Mouse (Mus musculus) mouse trophoblast stem cell (cell line): ENCODE measurements at regions not wholly inside any gene's neighbourhood (a gene's known extent, or its start where the extent isn't known, plus 50 kb on each side); places are given as distances from the start of the nearest gene placed in this dataset.

Experiments
- in situ Hi-C, 2 experiments: fragments of 300-500 bp; cut with MseI, MboI; formaldehyde crosslinking; loops; 2 replicates in 1 of 2; 3 replicates in 1 of 2; pipeline ENCODE4 v1.15.1; 2025

GRCm38 (mm10) chr10:17260154-17260553, 462.9 kb upstream of the Cited2 start:
- in situ Hi-C loops = no loop called here

GRCm38 (mm10) chr10:17260615-17261014, 462.4 kb upstream of the Cited2 start:
- in situ Hi-C loops = no loop called here

- in situ Hi-C loops = no loop called here
Observed at GRCm38 (mm10) chr10:17261192-17261824, 461.7 kb upstream of the Cited2 start.

- in situ Hi-C loops = no loop called here
Observed at GRCm38 (mm10) chr10:17261825-17262205, 461.2 kb upstream of the Cited2 start.

- in situ Hi-C loops = no loop called here
Observed at GRCm38 (mm10) chr10:17272646-17273045, 450.4 kb upstream of the Cited2 start.

DNA sequence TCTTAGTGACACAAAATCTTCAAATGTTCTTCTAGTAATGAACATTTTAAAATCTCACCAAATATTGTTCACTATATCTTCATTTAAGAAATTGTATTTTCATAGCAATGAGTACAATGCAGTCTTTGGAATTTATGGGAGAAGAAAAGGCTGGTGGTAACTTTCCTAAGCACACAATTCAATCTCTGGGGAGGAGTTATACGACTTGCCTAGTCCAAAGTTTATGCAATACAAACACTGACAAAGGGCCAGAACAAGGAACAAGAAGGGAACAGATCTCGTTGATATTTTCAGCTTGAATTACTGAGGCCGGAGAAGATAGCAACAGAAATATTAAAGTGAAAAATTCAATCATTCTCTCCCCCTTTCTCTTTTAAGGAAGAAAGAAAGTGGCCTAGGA, 449.2 kb upstream of the Cited2 start:
- in situ Hi-C loops = no loop called here

GRCm38 (mm10) chr10:17275214-17275613, 447.8 kb upstream of the Cited2 start:
- in situ Hi-C loops = no loop called here

- in situ Hi-C loops = no loop called here
Observed at GRCm38 (mm10) chr10:17277911-17278310, 445.1 kb upstream of the Cited2 start.

GRCm38 (mm10) chr10:17284858-17285257, 438.2 kb upstream of the Cited2 start:
- in situ Hi-C loops = no loop called here

DNA sequence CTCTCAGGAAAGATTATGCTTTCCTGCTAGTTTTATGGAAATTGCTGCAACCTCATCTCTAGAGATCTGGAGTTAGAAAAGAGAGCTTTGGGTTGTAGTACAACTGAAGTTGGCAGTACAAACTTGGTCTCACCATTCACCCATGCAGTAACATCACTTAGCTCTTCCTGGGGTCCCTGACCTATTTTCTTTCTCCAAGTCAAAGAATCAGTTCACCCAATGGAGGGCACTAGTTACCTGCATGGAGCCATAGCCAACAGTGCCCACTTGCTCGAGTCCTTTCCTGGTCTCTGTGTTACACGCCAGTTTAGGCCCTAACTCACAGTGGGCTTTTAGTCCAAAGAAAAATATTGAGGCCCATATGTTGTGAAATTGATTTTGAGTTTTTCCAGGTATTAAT, 435.9 kb upstream of the Cited2 start:
- in situ Hi-C loops = no loop called here

GRCm38 (mm10) chr10:17288231-17288630, 434.8 kb upstream of the Cited2 start:
- in situ Hi-C loops = no loop called here

GRCm38 (mm10) chr10:17292331-17292730, 430.7 kb upstream of the Cited2 start:
- in situ Hi-C loops = no loop called here

DNA sequence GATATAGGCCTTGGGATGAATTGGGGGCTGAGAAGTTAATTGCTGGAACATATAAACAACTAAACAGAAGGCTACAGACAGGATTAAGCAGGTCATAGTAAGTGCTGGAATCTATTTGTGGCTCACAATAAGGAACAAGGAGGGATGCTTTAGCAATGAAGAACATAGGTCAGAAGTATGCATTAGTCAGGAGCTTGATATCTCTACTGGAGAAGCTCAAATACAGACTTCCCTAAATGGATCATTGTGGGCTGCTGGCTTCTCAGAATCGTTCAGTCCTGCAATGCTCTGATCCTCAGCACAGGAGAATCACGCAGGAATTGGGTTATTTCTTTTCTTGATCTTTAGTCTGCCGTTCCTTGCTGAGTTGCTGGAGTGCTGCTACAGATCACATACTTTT, 428.6 kb upstream of the Cited2 start:
- in situ Hi-C loops = no loop called here

DNA sequence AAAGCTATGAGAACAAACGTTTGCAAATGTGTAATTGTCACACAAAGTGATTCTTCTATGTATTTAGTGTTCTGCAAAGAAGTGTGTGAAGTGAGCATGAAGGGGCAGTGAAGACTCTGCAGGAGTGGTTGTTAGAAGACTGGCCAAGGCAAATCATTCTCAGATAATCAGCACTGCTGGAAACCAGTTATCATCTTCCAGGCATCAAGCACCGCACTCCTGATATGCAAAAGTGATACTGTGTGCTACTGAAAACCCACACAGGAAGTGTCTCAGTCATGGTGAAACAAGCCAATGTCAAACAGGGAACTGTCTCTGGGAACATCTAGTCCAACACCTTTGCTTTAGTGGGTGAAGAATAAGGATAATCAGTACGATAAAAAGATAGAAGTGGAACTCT, 427.9 kb upstream of the Cited2 start:
- in situ Hi-C loops = no loop called here

DNA sequence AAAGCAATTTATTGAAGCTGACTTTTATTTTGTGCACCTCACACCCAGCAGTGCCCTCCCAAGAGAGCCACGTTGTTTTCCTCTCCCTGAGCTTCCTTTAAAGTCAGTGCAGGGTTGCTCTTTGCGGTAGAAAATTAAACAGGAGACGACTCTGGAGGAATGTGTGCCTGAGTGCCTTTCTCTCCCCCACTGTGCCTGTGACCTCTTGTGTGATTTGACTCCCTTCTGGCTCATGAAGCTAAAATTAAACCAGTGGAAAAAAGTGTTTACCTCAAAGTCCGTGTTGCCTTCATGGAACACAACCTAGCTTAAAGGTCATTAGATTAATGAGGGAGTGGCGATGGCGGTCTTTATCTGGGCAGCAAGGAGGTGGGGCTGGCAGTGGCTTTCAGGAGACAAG, 423.4 kb upstream of the Cited2 start:
- in situ Hi-C loops = no loop called here

DNA sequence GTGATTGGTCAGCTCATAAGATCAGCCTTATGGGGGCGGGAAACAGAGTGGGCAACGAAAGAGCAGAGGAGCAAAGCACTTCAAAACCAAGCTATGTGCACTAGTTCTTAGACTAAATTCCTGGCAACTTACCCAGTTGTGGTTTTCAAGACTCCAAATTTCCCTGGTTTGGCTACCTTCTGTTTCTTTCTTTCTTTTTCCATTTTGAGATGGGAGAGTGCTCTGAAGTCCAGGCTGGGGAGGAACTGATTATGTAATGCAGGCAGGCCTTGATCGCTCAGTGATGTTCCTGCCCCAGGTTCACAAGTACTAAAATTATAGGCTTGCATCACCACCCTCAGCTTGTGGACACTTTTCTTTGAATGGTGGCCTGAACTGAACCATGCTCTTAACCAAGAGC, 396.3 kb upstream of the Cited2 start:
- in situ Hi-C loops = no loop called here

- in situ Hi-C loops = no loop called here
Observed at GRCm38 (mm10) chr10:17330904-17331606, 392.0 kb upstream of the Cited2 start.

DNA sequence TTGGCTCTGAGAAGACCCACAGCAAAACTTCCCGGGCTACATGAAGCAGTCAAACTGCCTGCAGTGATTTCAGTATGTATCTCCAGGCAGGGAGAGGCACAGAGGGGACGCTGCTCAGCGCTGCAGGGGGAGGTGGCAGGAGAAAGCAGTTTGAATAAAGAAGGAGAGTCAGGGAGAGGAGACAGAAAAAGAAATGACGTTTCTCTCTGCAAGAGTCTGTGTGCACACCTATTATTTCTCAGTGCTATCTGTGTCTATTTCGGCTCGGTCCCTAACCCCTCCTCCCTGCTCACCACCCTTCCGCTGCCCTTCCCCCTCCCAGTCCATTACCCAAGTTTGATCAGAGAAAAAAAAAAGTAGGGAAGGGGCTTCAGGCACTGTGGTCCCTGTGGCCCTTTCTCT, 391.4 kb upstream of the Cited2 start:
- in situ Hi-C loops = no loop called here

DNA sequence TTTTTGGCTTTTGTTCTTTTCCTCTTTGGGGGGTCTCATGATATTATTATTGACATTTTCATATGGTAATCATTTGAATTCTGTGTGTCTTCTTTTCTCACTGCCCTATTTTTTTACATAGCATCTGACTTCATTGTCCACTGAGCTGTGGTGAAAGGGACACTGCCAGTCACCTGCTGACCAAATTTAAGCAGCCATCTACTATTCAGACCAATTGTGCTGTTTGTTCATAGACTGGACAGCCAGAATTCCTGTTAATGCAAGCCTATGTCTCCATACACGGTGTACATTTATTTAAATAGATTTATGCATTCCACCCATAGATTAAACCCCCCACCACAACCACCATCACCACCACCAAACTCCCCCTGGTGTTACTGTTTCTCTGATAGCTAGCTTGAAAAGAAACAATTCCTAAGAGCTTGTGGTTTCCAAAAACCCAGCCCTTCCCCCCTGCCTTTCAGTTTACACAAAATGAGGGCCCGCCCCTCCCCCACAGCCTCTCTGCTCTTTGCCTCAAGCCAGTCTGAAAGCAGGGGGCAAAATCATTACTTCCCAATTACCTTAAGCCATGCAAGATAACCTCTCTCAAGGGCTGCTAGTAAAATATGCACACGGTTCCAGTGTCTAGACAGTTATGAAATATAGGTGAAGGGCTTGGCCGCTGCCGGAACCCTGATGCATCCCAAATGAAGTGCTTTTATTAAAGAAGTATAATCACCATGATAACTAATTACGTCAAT, 390.8 kb upstream of the Cited2 start:
- in situ Hi-C loops = no loop called here

- in situ Hi-C loops = no loop called here
Observed at GRCm38 (mm10) chr10:17332986-17333385, 390.0 kb upstream of the Cited2 start.

GRCm38 (mm10) chr10:17333676-17334075, 389.3 kb upstream of the Cited2 start:
- in situ Hi-C loops = no loop called here

- in situ Hi-C loops = no loop called here
Observed at GRCm38 (mm10) chr10:17337217-17337616, 385.8 kb upstream of the Cited2 start.

GRCm38 (mm10) chr10:17343829-17344228, 379.2 kb upstream of the Cited2 start:
- in situ Hi-C loops = no loop called here
